Mouse (Mus musculus) bone marrow, adult 2 months (tissue): Measurements from ENCODE around the gene Rpsa.

Experiments used
- CTCF ChIP-seq: fragments of 200-500 bp; IDR thresholded peaks from 2 replicates; pipeline ENCODE4 v1.5.1; 2011; ENCODE audit warnings: low read length, control low read depth; ENCODE audit not compliant: control insufficient read depth, insufficient read depth
- POLR2A ChIP-seq: fragments of 200-500 bp; IDR thresholded peaks from 2 replicates; pipeline ENCODE4 v1.6.1; 2011; ENCODE audit warnings: low read depth, mild to moderate bottlenecking, control low read depth, low read length, borderline replicate concordance; ENCODE audit not compliant: control insufficient read depth

GRCm38 (mm10) chr9:120171295-120171694, 43.8 kb downstream of the Rpsa start:
- TF ChIP-seq CTCF: peak; percentile 72
- no peak for TF ChIP-seq POLR2A
